Mouse (Mus musculus) small intestine, adult 2 months (tissue): Measurements from ENCODE around the gene St8sia1. TPM values are rescaled to one million over a fixed set of nuclear protein-coding genes. Genes with fewer than 3 reads are reported as not detected.

Experiments
- H3K27ac ChIP-seq: fragments of 200-500 bp; 2 replicates; pipeline ENCODE4 v1.5.1; 2012; ENCODE audit warnings: low read depth, low read length, control low read depth, inconsistent platforms; ENCODE audit not compliant: insufficient read depth
- H3K27me3 ChIP-seq: fragments of 200-500 bp; 2 replicates; pipeline ENCODE4 v1.6.1; 2012; ENCODE audit warnings: mild to moderate bottlenecking, moderate library complexity, low read length, inconsistent platforms; ENCODE audit not compliant: control insufficient read depth, insufficient read depth
- H3K36me3 ChIP-seq: fragments of 200-500 bp; 2 replicates; pipeline ENCODE4 v1.6.1; 2012; ENCODE audit warnings: mild to moderate bottlenecking, low read length, control low read depth, inconsistent platforms; ENCODE audit not compliant: control insufficient read depth, insufficient read depth
- H3K4me1 ChIP-seq: fragments of 200-500 bp; 2 replicates; pipeline ENCODE4 v1.6.1; 2012; ENCODE audit warnings: low read length, inconsistent platforms, mixed read lengths; ENCODE audit not compliant: control insufficient read depth, insufficient read depth, insufficient read length
- H3K4me3 ChIP-seq: fragments of 200-500 bp; 2 replicates; pipeline ENCODE4 v1.5.1; 2012; ENCODE audit warnings: low read depth, mild to moderate bottlenecking, control low read depth, inconsistent platforms, low read length, moderate library complexity
- CTCF ChIP-seq: fragments of 200-500 bp; IDR thresholded peaks from 2 replicates; pipeline ENCODE4 v1.5.1; 2012; ENCODE audit warnings: low read depth, mild to moderate bottlenecking, control low read depth, inconsistent platforms, low read length, moderate library complexity, mixed read lengths; ENCODE audit not compliant: insufficient replicate concordance, insufficient read length; ENCODE audit errors: extremely low read depth
- POLR2A ChIP-seq: fragments of 200-500 bp; IDR thresholded peaks from 2 replicates; pipeline ENCODE4 v1.6.1; 2012; ENCODE audit warnings: low read depth, mild to moderate bottlenecking, control low read depth, inconsistent platforms, low read length, moderate library complexity
- whole genome bisulfite sequencing: fragments of 180-500 bp; shearing (Covaris S2); methylation state at CpG from one replicate; pipeline ENCODE4 v1.1.7; 2018; 5-methylcytosine and 5-hydroxymethylcytosine counted together
- polyA plus RNA-seq: library from polyadenylated mRNA; depleted of rRNA; stranded (reverse); fragments of >200 nt; gene quantifications from 2 replicates; pipeline ENCODE4 v1.2.3, GENCODE M21; 2012

St8sia1 gene
- polyA plus RNA-seq, 1 experiment: 0.19 TPM

GRCm38 (mm10) chr6:142915464-142915863 is 48.8 kb downstream of the St8sia1 start:
- Histone ChIP-seq H3K4me3 (no peak overlapping the region), H3K27ac (no peak overlapping the region)

GRCm38 (mm10) chr6:142914676-142915075 is 49.6 kb downstream of the St8sia1 start:
- no peak overlapping the region for H3K4me3 ChIP-seq
- H3K27me3 ChIP-seq: no peaks in the 10 kb centered on the region
- H3K4me1 ChIP-seq: 0 out of 2 replicates have a peak, but pooled peaks cover 2% of the 10 kb centered on the region
- H3K27ac ChIP-seq: no peak overlapping the region
- 87% methylated on average over 10 of the region's 10 CpGs for WGBS
- TF ChIP-seq POLR2A (no peak), CTCF (no peak)
- H3K36me3 ChIP-seq: no peaks in the 10 kb centered on the region

More at GRCm38 (mm10) chr6:142915464-142915863, 48.8 kb downstream of the St8sia1 start:
- WGBS: 56% methylated on average over 5 of the region's 5 CpGs
- H3K27me3 ChIP-seq: no peaks in the 10 kb centered on the region
- no peak for TF ChIP-seq CTCF
- TF ChIP-seq POLR2A: no peak
- H3K36me3 ChIP-seq: no peaks in the 10 kb centered on the region
- H3K4me1 ChIP-seq: 0 out of 2 replicates have a peak, but pooled peaks cover 2% of the 10 kb centered on the region

- no peak overlapping the region for H3K4me3 ChIP-seq
- 84% methylated on average over 3 of the region's 3 CpGs for WGBS
Measured at GRCm38 (mm10) chr6:142911263-142911662, 53.0 kb downstream of the St8sia1 start.

GRCm38 (mm10) chr6:142910721-142911120 is 53.5 kb downstream of the St8sia1 start:
- H3K27ac ChIP-seq: no peak overlapping the region

More at GRCm38 (mm10) chr6:142911263-142911662, 53.0 kb downstream of the St8sia1 start:
- H3K27me3 ChIP-seq: no peaks in the 10 kb centered on the region
- no peak overlapping the region for H3K27ac ChIP-seq
- 0 out of 2 replicates have a peak, but pooled peaks cover under 1% of the 10 kb centered on the region for H3K4me1 ChIP-seq
- no peaks in the 10 kb centered on the region for H3K36me3 ChIP-seq
- TF ChIP-seq CTCF (no peak), POLR2A (no peak)

GRCm38 (mm10) chr6:142909771-142910105 is 54.5 kb downstream of the St8sia1 start:
- H3K4me3 ChIP-seq: no peak overlapping the region

More at GRCm38 (mm10) chr6:142910721-142911120, 53.5 kb downstream of the St8sia1 start:
- H3K4me3 ChIP-seq: no peak overlapping the region
- TF ChIP-seq CTCF: no peak
- TF ChIP-seq POLR2A: no peak
- WGBS: 92% methylated on average over 7 of the region's 7 CpGs
- no peaks in the 10 kb centered on the region for H3K4me1 ChIP-seq
- no peaks in the 10 kb centered on the region for H3K36me3 ChIP-seq
- no peaks in the 10 kb centered on the region for H3K27me3 ChIP-seq

GRCm38 (mm10) chr6:142908911-142909770 is 55.1 kb downstream of the St8sia1 start:
- no peaks in the 10 kb centered on the region for H3K36me3 ChIP-seq
- no peaks in the 10 kb centered on the region for H3K27me3 ChIP-seq
- 78% methylated on average over 5 of the region's 5 CpGs for WGBS
- TF ChIP-seq CTCF: no peak
- no peak for TF ChIP-seq POLR2A
- H3K4me1 ChIP-seq: no peaks in the 10 kb centered on the region
- no peak overlapping the region for H3K27ac ChIP-seq
- no peak overlapping the region for H3K4me3 ChIP-seq

More at GRCm38 (mm10) chr6:142909771-142910105, 54.5 kb downstream of the St8sia1 start:
- Histone ChIP-seq H3K4me1 (no peaks in the 10 kb centered on the region), H3K27ac (no peak overlapping the region), H3K27me3 (no peaks in the 10 kb centered on the region), H3K36me3 (no peaks in the 10 kb centered on the region)
- WGBS: 74% methylated on average over 3 of the region's 3 CpGs
- TF ChIP-seq POLR2A: no peak
- TF ChIP-seq CTCF: no peak

GRCm38 (mm10) chr6:142908412-142908811 is 55.8 kb downstream of the St8sia1 start:
- no peak for TF ChIP-seq CTCF
- no peak for TF ChIP-seq POLR2A
- H3K36me3 ChIP-seq: no peaks in the 10 kb centered on the region
- H3K4me3 ChIP-seq: no peak overlapping the region
- WGBS: 82% methylated on average over 3 of the region's 3 CpGs
- H3K27me3 ChIP-seq: no peaks in the 10 kb centered on the region
- H3K27ac ChIP-seq: no peak overlapping the region
- no peaks in the 10 kb centered on the region for H3K4me1 ChIP-seq
